Mouse (Mus musculus) myocyte (in vitro differentiated cells): ENCODE results near the gene Eid2b.

Source experiments
- E2F4 ChIP-seq: IDR thresholded peaks from one replicate; pipeline ENCODE4 v1.6.1; 2011; ENCODE audit warnings: mild to moderate bottlenecking, control low read depth, moderate library complexity; ENCODE audit not compliant: insufficient read depth
- MAX ChIP-seq: IDR thresholded peaks from one replicate; pipeline ENCODE4 v1.6.1; 2011; ENCODE audit warnings: low read depth, mild to moderate bottlenecking, control low read depth
- MYOD1 ChIP-seq, 3 experiments: IDR thresholded peaks; one replicate each; pipeline ENCODE4 v1.6.1; 2011; ENCODE audit warnings: control low read depth in 2 of 3, low read depth in 2 of 3, mild to moderate bottlenecking in 2 of 3, moderate library complexity in 1 of 3; ENCODE audit not compliant: insufficient read length in 2 of 3, control insufficient read depth in 1 of 3
- POLR2A ChIP-seq: IDR thresholded peaks from one replicate; pipeline ENCODE4 v1.6.1; 2011; ENCODE audit warnings: low read depth, mild to moderate bottlenecking, control low read depth, moderate library complexity; ENCODE audit not compliant: insufficient read length
- POLR2AphosphoS2 ChIP-seq: IDR thresholded peaks from one replicate; pipeline ENCODE4 v1.6.1; 2011; ENCODE audit warnings: low read depth, control low read depth; ENCODE audit not compliant: insufficient read length
- REST ChIP-seq: IDR thresholded peaks from one replicate; pipeline ENCODE4 v1.6.1; 2011; ENCODE audit warnings: mild to moderate bottlenecking, control low read depth, moderate library complexity; ENCODE audit not compliant: insufficient read depth, insufficient read length
- TCF12 ChIP-seq: IDR thresholded peaks from one replicate; pipeline ENCODE4 v1.6.1; 2011; ENCODE audit warnings: mild to moderate bottlenecking, control low read depth; ENCODE audit not compliant: poor library complexity, insufficient read depth, severe bottlenecking
- TCF3 ChIP-seq: IDR thresholded peaks from one replicate; pipeline ENCODE4 v1.6.1; 2011; ENCODE audit warnings: low read depth, control low read depth; ENCODE audit not compliant: insufficient read length
- USF1 ChIP-seq: IDR thresholded peaks from one replicate; pipeline ENCODE4 v1.6.1; 2011; ENCODE audit warnings: low read depth, mild to moderate bottlenecking, control low read depth, moderate library complexity

DNA sequence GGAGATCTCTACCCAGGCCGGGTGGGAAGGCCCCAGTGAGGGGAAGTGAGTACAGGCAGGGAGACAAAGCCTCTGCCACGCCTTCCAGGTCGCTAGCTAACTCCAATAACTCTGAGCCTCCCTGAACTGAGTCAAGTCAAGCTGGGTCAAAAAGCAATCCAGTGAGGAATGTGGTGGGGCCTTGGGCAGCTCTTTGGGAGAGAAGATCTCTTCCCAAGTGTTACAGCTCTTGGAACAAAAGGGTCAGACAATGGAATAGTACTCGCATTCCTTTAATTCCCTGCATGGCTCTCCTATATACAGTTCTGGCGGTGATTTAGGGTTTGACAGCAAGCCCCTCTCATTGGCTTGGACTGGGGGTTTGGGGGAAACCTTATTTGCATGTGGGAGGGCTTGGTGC is 14.7 kb upstream of the Eid2b start:
- TF ChIP-seq POLR2A, result no peak
- no peak for TF ChIP-seq USF1
- TF ChIP-seq MYOD1 (IDR thresholded peaks at IDR 0.05; ENCODE audit: control insufficient read depth in 1 of 3, insufficient read length in 2 of 3, low read depth in 2 of 3), result no peak
- TF ChIP-seq E2F4, result no peak
- no peak for TF ChIP-seq MAX
- TF ChIP-seq POLR2AphosphoS2, result no peak
- no peak for TF ChIP-seq TCF3
- no peak for TF ChIP-seq REST
- TF ChIP-seq TCF12, result no peak
